Mouse (Mus musculus) bone marrow macrophage, adult 2 months (primary cell): ENCODE measurements around the gene Peg10.

Experiments
- CTCF ChIP-seq: IDR thresholded peaks from 2 replicates; pipeline ENCODE4 v1.5.1; 2012; ENCODE audit warnings: low read depth, mild to moderate bottlenecking, low read length, moderate library complexity
- POLR2A ChIP-seq: IDR thresholded peaks from 2 replicates; pipeline ENCODE4 v1.6.1; 2012; ENCODE audit warnings: mild to moderate bottlenecking, low read depth, low read length, borderline replicate concordance

- TF ChIP-seq CTCF, result no peak
- no peak for TF ChIP-seq POLR2A
Observed at GRCm38 (mm10) chr6:4703908-4704307, 43.2 kb upstream of the Peg10 start.
